Mouse (Mus musculus): ENCODE measurements around the gene Kcnj8.

- TF ChIP-seq GATA1 (IDR thresholded peaks at IDR 0.05; ENCODE audit: borderline replicate concordance, low read length) (no peak), FLI1 (IDR thresholded peaks at IDR 0.05; ENCODE audit: low read length) (no peak)
These were observed 7.4 kb upstream of the Kcnj8 start for GRCm38 (mm10) chr6:142578831-142579230.
